Mouse (Mus musculus): Measurements from ENCODE around the gene Etv2.

Gene Etv2

DNA sequence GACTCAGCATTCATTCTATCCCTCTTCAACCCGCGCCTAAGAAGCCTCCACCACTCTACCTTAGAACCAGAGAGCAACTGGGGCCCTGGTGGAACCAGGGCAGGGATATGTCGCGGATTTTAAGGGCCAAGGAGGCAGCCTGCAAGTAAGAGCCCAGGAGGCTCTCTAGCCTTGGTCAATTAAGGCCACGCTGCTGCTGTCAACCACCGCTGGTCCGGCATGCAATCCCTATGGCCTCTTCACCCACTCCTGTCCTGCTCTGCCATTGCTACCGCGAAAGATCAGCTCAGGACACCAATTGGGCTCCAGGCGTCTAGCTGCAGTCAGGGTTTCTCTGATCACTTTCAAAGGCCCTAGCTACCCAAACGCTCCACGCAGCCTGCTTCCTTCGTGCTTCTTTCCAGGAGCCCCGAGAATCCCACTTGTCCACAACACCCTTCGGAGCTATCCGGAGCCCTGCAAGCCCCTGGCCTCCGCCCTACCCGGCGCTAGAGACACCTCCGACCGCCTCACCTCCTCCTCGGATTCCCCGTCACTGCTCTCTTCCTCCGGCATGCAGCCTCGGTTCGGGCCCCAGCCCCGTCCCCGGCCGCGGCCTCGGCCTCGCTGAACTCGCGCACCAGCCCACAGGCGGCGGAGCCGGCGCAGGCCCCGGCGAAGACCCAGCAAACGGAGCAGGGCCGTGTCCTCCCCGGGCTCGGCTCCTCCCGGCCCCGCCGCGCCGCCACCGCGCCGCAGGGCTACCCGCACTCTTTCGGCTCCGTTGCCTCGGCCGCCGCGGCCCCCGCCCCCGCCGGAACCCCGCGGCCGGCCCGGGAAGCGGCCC lies 47.6 kb downstream of the Etv2 start:
- no peak for DNase-seq

DNA sequence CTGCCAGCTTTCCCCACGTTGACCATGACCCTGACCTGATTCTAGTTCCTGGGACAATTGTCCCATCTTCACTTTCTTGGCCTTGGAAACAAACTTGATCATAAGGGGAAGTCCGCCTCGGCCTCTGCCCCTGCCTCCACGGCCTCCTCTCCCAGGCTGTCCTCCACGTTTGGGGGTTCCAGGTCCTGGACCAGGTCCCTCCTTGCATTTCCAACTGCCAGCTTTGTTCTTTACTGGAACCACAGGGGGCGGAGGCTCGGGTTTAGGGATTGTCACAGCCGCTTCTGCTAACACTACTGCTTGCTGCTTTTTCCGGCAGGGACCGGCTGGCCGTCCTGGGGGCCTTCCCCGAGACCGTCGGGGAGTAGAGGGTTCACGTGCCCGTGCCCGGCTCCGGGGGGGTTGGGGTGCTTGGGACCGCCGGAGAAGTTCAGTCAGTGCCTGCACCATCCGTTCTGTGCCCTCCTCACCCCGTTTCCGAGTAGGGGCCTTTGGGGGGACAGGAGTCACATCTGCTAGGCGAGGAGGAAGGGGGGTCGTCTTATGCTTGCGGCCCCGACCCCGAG lies 49.1 kb downstream of the Etv2 start:
- DNase-seq: no peak

DNA sequence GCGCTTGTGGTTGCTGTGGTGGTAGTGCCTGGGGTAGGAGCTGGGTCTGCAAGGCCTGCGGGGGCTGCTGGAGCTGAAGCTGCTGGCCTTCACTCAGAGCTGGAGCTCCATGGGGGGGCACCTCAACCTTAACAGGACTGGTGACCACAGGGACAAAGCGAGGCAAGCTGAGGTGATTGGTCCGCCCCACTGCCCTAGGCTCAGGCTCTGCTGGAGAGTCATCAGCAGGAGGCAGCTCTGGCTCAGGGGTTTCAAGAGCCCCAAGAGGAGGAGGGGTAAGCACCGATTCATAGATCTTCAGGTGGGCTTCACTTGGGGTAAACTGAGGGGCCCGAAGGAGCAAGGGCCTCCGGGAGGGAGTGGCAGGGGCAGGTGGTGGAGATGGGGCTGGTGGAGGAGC lies 50.5 kb downstream of the Etv2 start:
- no peak for DNase-seq

DNA sequence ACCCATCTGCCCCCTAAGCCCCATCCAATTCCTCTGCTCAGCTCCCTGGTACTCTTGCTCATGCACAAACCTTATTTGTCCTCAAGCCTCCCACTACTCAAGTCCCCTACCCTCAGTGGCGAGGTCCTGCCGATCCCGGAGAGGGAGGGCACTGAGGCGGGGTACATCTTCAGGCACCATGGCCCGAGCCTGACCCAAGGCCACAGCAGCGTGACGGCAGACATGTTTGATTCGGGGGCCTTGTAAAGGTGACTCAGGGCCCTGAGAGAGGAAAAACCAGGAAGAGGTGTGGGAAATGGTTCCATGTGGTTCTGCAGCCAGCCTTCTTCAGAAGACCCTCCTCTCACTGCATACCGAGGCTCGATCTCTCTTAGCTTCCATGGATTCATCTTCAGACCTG lies 51.3 kb downstream of the Etv2 start:
- DNase-seq: no peak
